Mouse (Mus musculus): ENCODE measurements at regions not wholly inside any gene's neighbourhood (a gene's known extent, or its start where the extent isn't known, plus 50 kb on each side); places are given as distances from the start of the nearest gene placed in this dataset.

- H3K27me3 ChIP-seq (ENCODE audit: insufficient read depth, low read length): no peaks in the 10 kb centered on the region
- no peak for TF ChIP-seq CTCF (IDR thresholded peaks at IDR 0.05; ENCODE audit: low read depth)
- no peak overlapping the region for H3K4me2 ChIP-seq (ENCODE audit: low read depth, low read length)
- H3K9me3 ChIP-seq (ENCODE audit: low read length): no peaks in the 10 kb centered on the region
- WGBS: 67% methylated on average over 6 of the region's 6 CpGs
- no peak overlapping the region for H3K9ac ChIP-seq (replicated peaks; ENCODE audit: low read length)
- 0 out of 2 replicates have a peak, but pooled peaks cover 5% of the 10 kb centered on the region for H3K4me1 ChIP-seq (ENCODE audit: insufficient read depth, low read length)
- no peaks in the 10 kb centered on the region for H3K36me3 ChIP-seq (ENCODE audit: insufficient read depth, low read length)
- no peak for ATAC-seq
- DNase-seq (ENCODE audit: low spot score): no peak
- H3K27ac ChIP-seq: no peak overlapping the region
- no peak overlapping the region for H3K4me3 ChIP-seq (ENCODE audit: low read length)
Observed at GRCm38 (mm10) chr15:97595284-97595796, 110.3 kb downstream of the Rpap3 start.

- Histone ChIP-seq H3K4me1 (ENCODE audit: insufficient read depth, low read length) (0 out of 2 replicates have a peak, but pooled peaks cover 5% of the 10 kb centered on the region), H3K27ac (no peak overlapping the region), H3K9ac (replicated peaks; ENCODE audit: low read length) (no peak overlapping the region), H3K27me3 (ENCODE audit: insufficient read depth, low read length) (no peaks in the 10 kb centered on the region), H3K9me3 (ENCODE audit: low read length) (no peaks in the 10 kb centered on the region), H3K36me3 (ENCODE audit: insufficient read depth, low read length) (no peaks in the 10 kb centered on the region), H3K4me2 (ENCODE audit: low read depth, low read length) (no peak overlapping the region), H3K4me3 (ENCODE audit: low read length) (no peak overlapping the region)
- WGBS: 32% methylated on average over 11 of the region's 11 CpGs
- TF ChIP-seq CTCF (IDR thresholded peaks at IDR 0.05; ENCODE audit: low read depth): no peak
- no peak for DNase-seq (ENCODE audit: low spot score)
- ATAC-seq: no peak
Observed at GRCm38 (mm10) chr15:97593781-97594600, 111.6 kb downstream of the Rpap3 start.

- H3K9ac ChIP-seq (replicated peaks; ENCODE audit: low read length): no peak overlapping the region
- H3K4me3 ChIP-seq (ENCODE audit: low read length): no peak overlapping the region
- no peaks in the 10 kb centered on the region for H3K9me3 ChIP-seq (ENCODE audit: low read length)
- WGBS: 82% methylated on average over 11 of the region's 11 CpGs
- H3K36me3 ChIP-seq (ENCODE audit: insufficient read depth, low read length): no peaks in the 10 kb centered on the region
- H3K27ac ChIP-seq: no peak overlapping the region
- no peak for ATAC-seq
- H3K4me1 ChIP-seq (ENCODE audit: insufficient read depth, low read length): 0 out of 2 replicates have a peak, but pooled peaks cover 5% of the 10 kb centered on the region
- no peak overlapping the region for H3K4me2 ChIP-seq (ENCODE audit: low read depth, low read length)
- TF ChIP-seq CTCF (IDR thresholded peaks at IDR 0.05; ENCODE audit: low read depth): no peak
- H3K27me3 ChIP-seq (ENCODE audit: insufficient read depth, low read length): no peaks in the 10 kb centered on the region
- no peak for DNase-seq (ENCODE audit: low spot score)
Observed at GRCm38 (mm10) chr15:97592786-97593185, 112.8 kb downstream of the Rpap3 start.

GRCm38 (mm10) chr15:97591406-97591805, 114.2 kb downstream of the Rpap3 start:
- TF ChIP-seq CTCF (IDR thresholded peaks at IDR 0.05; ENCODE audit: low read depth): no peak

GRCm38 (mm10) chr15:97590732-97591292, 114.8 kb downstream of the Rpap3 start:
- no peak for ATAC-seq
- no peak overlapping the region for H3K9ac ChIP-seq (replicated peaks; ENCODE audit: low read length)
- H3K4me3 ChIP-seq (ENCODE audit: low read length): no peak overlapping the region
- H3K36me3 ChIP-seq (ENCODE audit: insufficient read depth, low read length): no peaks in the 10 kb centered on the region
- no peaks in the 10 kb centered on the region for H3K27me3 ChIP-seq (ENCODE audit: insufficient read depth, low read length)
- no peak for DNase-seq (ENCODE audit: low spot score)
- no peak for TF ChIP-seq CTCF (IDR thresholded peaks at IDR 0.05; ENCODE audit: low read depth)
- H3K4me2 ChIP-seq (ENCODE audit: low read depth, low read length): no peak overlapping the region
- H3K9me3 ChIP-seq (ENCODE audit: low read length): no peaks in the 10 kb centered on the region
- H3K27ac ChIP-seq: no peak overlapping the region
- H3K4me1 ChIP-seq (ENCODE audit: insufficient read depth, low read length): 0 out of 2 replicates have a peak, but pooled peaks cover 5% of the 10 kb centered on the region
- WGBS: 80% methylated on average over 7 of the region's 7 CpGs

More at GRCm38 (mm10) chr15:97591406-97591805, 114.2 kb downstream of the Rpap3 start:
- no peaks in the 10 kb centered on the region for H3K27me3 ChIP-seq (ENCODE audit: insufficient read depth, low read length)
- H3K4me1 ChIP-seq (ENCODE audit: insufficient read depth, low read length): 0 out of 2 replicates have a peak, but pooled peaks cover 5% of the 10 kb centered on the region
- H3K4me2 ChIP-seq (ENCODE audit: low read depth, low read length): no peak overlapping the region
- ATAC-seq: no peak
- no peak overlapping the region for H3K9ac ChIP-seq (replicated peaks; ENCODE audit: low read length)
- WGBS: 80% methylated on average over 4 of the region's 4 CpGs
- no peaks in the 10 kb centered on the region for H3K36me3 ChIP-seq (ENCODE audit: insufficient read depth, low read length)
- H3K27ac ChIP-seq: no peak overlapping the region
- no peaks in the 10 kb centered on the region for H3K9me3 ChIP-seq (ENCODE audit: low read length)
- no peak overlapping the region for H3K4me3 ChIP-seq (ENCODE audit: low read length)
- DNase-seq (ENCODE audit: low spot score): no peak

- Histone ChIP-seq H3K36me3 (ENCODE audit: insufficient read depth, low read length) (no peaks in the 10 kb centered on the region), H3K27ac (no peak overlapping the region), H3K4me3 (ENCODE audit: low read length) (no peak overlapping the region), H3K4me1 (ENCODE audit: insufficient read depth, low read length) (no peaks in the 10 kb centered on the region), H3K9ac (replicated peaks; ENCODE audit: low read length) (no peak overlapping the region), H3K9me3 (ENCODE audit: low read length) (0 out of 2 replicates have a peak, but pooled peaks cover 2% of the 10 kb centered on the region), H3K27me3 (ENCODE audit: insufficient read depth, low read length) (no peaks in the 10 kb centered on the region), H3K4me2 (ENCODE audit: low read depth, low read length) (no peak overlapping the region)
- WGBS: 73% methylated on average over 5 of the region's 5 CpGs
- ATAC-seq (no peak), DNase-seq (ENCODE audit: low spot score) (no peak)
- TF ChIP-seq CTCF (IDR thresholded peaks at IDR 0.05; ENCODE audit: low read depth): no peak
Observed at GRCm38 (mm10) chr15:97587571-97588205, 117.9 kb downstream of the Rpap3 start.
